Mouse (Mus musculus) lung, embryonic 14.5 days (tissue): ENCODE data around the gene Tnfsf15. TPM values are rescaled to one million over a fixed set of nuclear protein-coding genes. Genes with fewer than 3 reads are reported as not detected.

Experiments
- ATAC-seq: fragments of 200-750 bp; cut with Nextera tagmentation; 2 replicates; pipeline ENCODE4 v1.8.0; 2017; ENCODE audit warnings: mild to moderate bottlenecking, moderate TSS enrichment, moderate library complexity; ENCODE audit not compliant: insufficient read depth
- DNase-seq: peaks from one replicate; pipeline ENCODE4 v3.0.0-alpha.2; 2015
- H3K27ac ChIP-seq: fragments of 300-500 bp; sonication (generic); 2 replicates; pipeline ENCODE4 v1.5.1; 2014; ENCODE audit warnings: low read depth, mild to moderate bottlenecking, moderate library complexity
- H3K27me3 ChIP-seq: fragments of 300-500 bp; sonication (generic); 2 replicates; pipeline ENCODE4 v1.6.1; 2014; ENCODE audit warnings: low read length, control low read depth; ENCODE audit not compliant: insufficient read depth
- H3K36me3 ChIP-seq: fragments of 300-500 bp; sonication (generic); 2 replicates; pipeline ENCODE4 v1.6.1; 2014; ENCODE audit warnings: control low read depth; ENCODE audit not compliant: insufficient read depth
- H3K4me1 ChIP-seq: fragments of 300-500 bp; sonication (generic); 2 replicates; pipeline ENCODE4 v1.6.1; 2014; ENCODE audit warnings: antibody characterized with exemption, control low read depth; ENCODE audit not compliant: insufficient read depth
- H3K4me2 ChIP-seq: fragments of 300-500 bp; sonication (generic); 2 replicates; pipeline ENCODE4 v1.6.1; 2014; ENCODE audit warnings: mild to moderate bottlenecking
- H3K4me3 ChIP-seq: fragments of 300-500 bp; sonication (generic); 2 replicates; pipeline ENCODE4 v1.5.1; 2014; ENCODE audit warnings: low read depth, low read length
- H3K9ac ChIP-seq: fragments of 300-500 bp; sonication (generic); 2 replicates; pipeline ENCODE4 v1.6.1; 2014
- H3K9me3 ChIP-seq: fragments of 300-500 bp; sonication (generic); 2 replicates; pipeline ENCODE4 v1.6.1; 2016; ENCODE audit warnings: low read depth, low read length, control low read depth
- CTCF ChIP-seq: IDR thresholded peaks from 2 replicates; pipeline ENCODE4 v1.5.1; 2016; ENCODE audit warnings: antibody characterized with exemption, low read depth
- WGBS: fragments of 180-500 bp; shearing (Covaris S2); extraction: QIAGEN DNeasy Blood & Tissue Kit; methylation state at CpG from one replicate; pipeline ENCODE4 v1.1.7; 2014; 5-methylcytosine and 5-hydroxymethylcytosine counted together
- polyA plus RNA-seq: library from polyadenylated mRNA; unstranded; fragments of >200 nt; fragmentation: Nextera tagmentation; extraction: Ambion mirVana; gene quantifications from 2 replicates; pipeline ENCODE4 v1.2.1, GENCODE M21; 2014

Tnfsf15 gene
- polyA plus RNA-seq, 1 experiment from 2014 or later, result 0.08 TPM

DNA sequence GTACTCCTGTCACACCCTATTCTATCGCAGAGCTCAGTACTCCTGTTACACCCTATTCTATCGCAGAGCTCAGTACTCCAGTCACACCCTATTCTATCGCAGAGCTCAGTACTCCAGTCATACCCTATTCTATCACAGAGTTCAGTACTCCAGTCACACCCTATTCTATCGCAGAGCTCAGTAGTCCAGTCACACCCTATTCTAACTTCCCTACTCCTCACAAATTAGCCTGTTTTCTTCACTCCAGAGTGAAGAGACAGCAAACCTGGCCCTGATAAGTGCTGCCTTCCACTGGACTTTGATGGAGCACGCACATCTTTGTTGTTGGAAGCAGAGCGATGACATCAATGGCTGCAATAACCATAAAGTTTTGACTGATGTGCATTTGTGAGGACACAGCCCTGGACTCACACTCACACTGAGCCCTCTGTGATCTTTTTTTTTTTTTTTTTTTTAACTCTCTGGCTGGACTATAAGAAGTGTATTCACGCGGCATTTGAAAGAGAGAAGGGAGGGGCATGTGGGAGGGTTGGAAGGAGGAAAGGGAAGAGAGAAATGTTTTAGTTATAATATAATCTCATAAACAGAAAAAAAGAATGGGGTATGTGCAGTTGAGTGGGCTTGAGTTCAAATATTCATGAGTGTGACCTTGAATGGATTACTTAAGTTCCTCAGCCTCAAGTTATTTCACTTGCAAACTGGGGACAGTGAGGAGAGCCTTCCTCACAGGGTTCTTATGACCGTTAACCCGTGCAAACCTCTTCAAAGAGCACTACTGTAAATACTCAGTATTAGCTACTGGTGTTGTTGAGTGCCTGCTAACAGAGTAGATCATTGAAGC, 60.3 kb downstream of the Tnfsf15 start:
- Histone ChIP-seq H3K4me2 (no peak overlapping the region), H3K36me3 (no peaks in the 10 kb centered on the region), H3K4me1 (peaks cover 3% of the 10 kb centered on the region; the same call in 1 of the 2 replicates), H3K27ac (no peak overlapping the region), H3K4me3 (no peak overlapping the region), H3K9me3 (no peaks in the 10 kb centered on the region), H3K9ac (no peak overlapping the region), H3K27me3 (no peaks in the 10 kb centered on the region)
- DNase-seq (peak; percentile 76), ATAC-seq (peak; percentile 93)
- WGBS, result 52% methylated on average over 10 of the region's 10 CpGs
- no peak for TF ChIP-seq CTCF

DNA sequence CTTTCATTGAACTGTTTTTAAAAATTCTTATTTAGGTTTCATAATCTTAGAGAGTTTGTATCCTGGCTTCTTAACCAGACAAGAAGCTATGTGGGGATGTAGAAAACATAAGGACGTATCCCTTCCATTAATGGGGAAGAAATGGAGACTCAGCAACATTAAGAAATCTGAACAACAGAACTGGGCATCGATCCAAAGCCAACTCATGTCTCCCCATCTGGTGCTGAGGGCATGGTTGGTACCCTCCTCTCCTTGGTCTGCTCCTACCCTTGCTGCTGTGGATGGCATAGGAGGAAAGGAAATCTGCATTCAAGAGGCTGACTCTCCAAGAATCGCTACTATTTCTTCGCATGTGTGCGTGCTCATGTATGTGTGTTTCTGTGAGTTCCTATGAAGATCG, 61.2 kb downstream of the Tnfsf15 start:
- Histone ChIP-seq H3K9me3 (no peaks in the 10 kb centered on the region), H3K9ac (no peak overlapping the region), H3K27me3 (no peaks in the 10 kb centered on the region), H3K4me3 (no peak overlapping the region), H3K4me2 (no peak overlapping the region), H3K36me3 (no peaks in the 10 kb centered on the region), H3K27ac (no peak overlapping the region), H3K4me1 (peaks cover 3% of the 10 kb centered on the region; the same call in 1 of the 2 replicates)
- DNase-seq (no peak), ATAC-seq (no peak)
- TF ChIP-seq CTCF, result no peak
- 87% methylated on average over 6 of the region's 6 CpGs for WGBS

DNA sequence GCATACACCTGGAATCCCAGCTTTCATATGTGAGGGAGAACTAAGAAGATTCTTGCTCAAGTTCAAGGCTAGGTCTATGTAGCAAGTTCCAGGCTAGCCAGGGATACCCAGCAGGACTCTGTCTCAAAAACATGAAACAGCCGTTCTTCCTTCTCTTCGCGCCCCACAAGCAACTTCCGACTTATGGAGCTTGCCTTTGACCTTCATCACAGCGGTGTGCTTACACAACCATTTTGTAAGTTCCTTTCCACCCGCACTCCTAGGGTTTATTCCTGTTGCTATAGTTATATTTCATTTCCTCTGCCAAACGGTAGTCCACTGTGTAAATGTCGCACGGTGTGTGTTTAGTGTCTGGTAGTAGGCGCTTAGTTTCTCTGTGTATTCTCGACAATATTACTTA, 61.9 kb downstream of the Tnfsf15 start:
- H3K36me3 ChIP-seq, result no peaks in the 10 kb centered on the region
- no peak overlapping the region for H3K9ac ChIP-seq
- no peaks in the 10 kb centered on the region for H3K9me3 ChIP-seq
- WGBS, result 58% methylated on average over 11 of the region's 11 CpGs
- no peak overlapping the region for H3K4me3 ChIP-seq
- H3K27me3 ChIP-seq, result no peaks in the 10 kb centered on the region
- H3K27ac ChIP-seq, result no peak overlapping the region
- DNase-seq (no peak), ATAC-seq (no peak)
- no peak for TF ChIP-seq CTCF
- peaks cover 3% of the 10 kb centered on the region; the same call in 1 of the 2 replicates for H3K4me1 ChIP-seq
- H3K4me2 ChIP-seq, result no peak overlapping the region

DNA sequence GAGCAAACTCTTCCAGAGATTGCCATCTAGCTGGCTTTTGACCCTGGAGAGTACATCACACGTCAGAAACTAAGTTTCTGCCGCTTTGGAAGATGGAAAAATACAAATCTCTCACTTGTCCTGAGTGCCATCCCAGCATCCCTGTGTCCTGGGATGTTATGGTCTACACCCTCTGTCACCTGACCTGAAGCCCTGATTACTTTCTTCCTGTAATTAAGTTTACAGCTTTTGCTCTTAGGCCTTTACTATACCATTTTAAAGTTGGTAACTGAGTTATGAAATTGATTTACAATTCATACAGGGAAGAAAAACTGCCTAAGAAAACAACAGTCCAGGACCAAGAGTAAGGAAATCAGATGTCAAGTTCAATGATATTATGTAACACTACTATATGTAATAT, 62.5 kb downstream of the Tnfsf15 start:
- Histone ChIP-seq H3K4me3 (no peak overlapping the region), H3K36me3 (no peaks in the 10 kb centered on the region), H3K27ac (no peak overlapping the region), H3K4me1 (peaks cover 3% of the 10 kb centered on the region; the same call in 1 of the 2 replicates), H3K27me3 (no peaks in the 10 kb centered on the region), H3K9ac (no peak overlapping the region), H3K4me2 (no peak overlapping the region), H3K9me3 (no peaks in the 10 kb centered on the region)
- TF ChIP-seq CTCF, result no peak
- DNase-seq (no peak), ATAC-seq (no peak)
- 67% methylated on average over 2 of the region's 2 CpGs for WGBS

DNA sequence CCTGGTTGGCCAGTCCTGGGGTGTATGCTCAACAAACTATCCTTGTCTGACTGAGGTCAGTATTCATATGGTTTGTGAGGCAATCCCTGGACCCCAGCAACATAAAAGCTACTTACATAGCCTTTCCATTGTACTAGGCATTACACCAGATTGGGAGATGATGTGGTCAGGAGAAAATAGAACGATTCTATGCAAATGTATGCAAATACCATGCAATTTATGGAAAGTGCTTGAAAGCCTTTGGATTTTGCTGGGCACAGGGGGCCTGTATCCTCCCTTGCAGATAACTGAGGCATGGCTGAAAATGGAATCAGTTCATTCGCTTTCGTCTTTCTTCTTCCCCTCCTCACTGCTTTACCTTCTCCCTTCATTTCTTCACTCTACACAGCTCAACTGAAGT, 63.4 kb downstream of the Tnfsf15 start:
- WGBS, result 90% methylated on average over 3 of the region's 3 CpGs
- no peak for DNase-seq
- H3K27ac ChIP-seq, result no peak overlapping the region

More for the DNA sequence above, 63.4 kb downstream of the Tnfsf15 start:
- no peak overlapping the region for H3K4me2 ChIP-seq
- H3K9ac ChIP-seq, result no peak overlapping the region
- peaks cover 3% of the 10 kb centered on the region; the same call in 1 of the 2 replicates for H3K4me1 ChIP-seq
- no peaks in the 10 kb centered on the region for H3K36me3 ChIP-seq
- no peaks in the 10 kb centered on the region for H3K9me3 ChIP-seq
- no peak overlapping the region for H3K4me3 ChIP-seq
- no peak for ATAC-seq
- TF ChIP-seq CTCF, result no peak
- no peaks in the 10 kb centered on the region for H3K27me3 ChIP-seq

Other genes with a start within 250 kb of the Tnfsf15 start
- gene Whrn, start 249.1 kb downstream of the Tnfsf15 start, polyA plus RNA-seq, result 4.5 and 4.7 TPM in 2 replicates
- 228 and 231 TPM in 2 replicates for gene Atp6v1g1, start 200.3 kb downstream of the Tnfsf15 start, polyA plus RNA-seq
- 8.2 and 8.5 TPM in 2 replicates for gene Tmem268, start 186.3 kb downstream of the Tnfsf15 start, polyA plus RNA-seq
- not detected in 2 replicates for gene Gm11213, start 139.9 kb downstream of the Tnfsf15 start, polyA plus RNA-seq
- gene Tex48, start 122.7 kb downstream of the Tnfsf15 start, polyA plus RNA-seq, result not detected in 2 replicates
- not detected in 2 replicates for gene Gm11214, start 81.7 kb downstream of the Tnfsf15 start, polyA plus RNA-seq
- gene Tnfsf8, start 116.2 kb upstream of the Tnfsf15 start, polyA plus RNA-seq, result 0.04 and 0.07 TPM in 2 replicates